Mouse (Mus musculus) right cerebral cortex, postnatal 14 days (tissue): Measurements from ENCODE around the gene Rad50.

Source experiments
- DNase-seq: peaks from one replicate; pipeline ENCODE4 v3.0.0; 2022

Rad50 gene

DNA sequence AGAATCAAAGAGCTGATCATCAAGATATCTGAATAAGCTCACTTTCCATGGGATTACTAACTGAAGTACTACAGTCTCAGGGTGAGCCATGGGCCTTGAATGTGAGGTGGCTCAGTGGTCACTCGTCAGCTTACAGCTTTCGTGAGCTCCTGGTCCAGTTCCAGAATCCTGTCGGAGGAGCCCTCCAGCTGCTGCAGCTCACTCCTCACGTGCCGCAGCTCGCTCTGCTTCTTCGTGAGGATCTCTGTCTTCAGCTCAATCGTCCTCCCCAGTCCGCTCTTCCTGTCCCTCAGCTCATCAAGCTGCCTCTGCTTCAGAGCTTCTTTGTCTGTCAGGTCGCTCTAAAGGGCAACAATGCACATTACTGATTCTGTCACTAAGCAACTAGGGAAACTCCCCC is 15.1 kb downstream of the Rad50 start:
- no peak for DNase-seq

DNA sequence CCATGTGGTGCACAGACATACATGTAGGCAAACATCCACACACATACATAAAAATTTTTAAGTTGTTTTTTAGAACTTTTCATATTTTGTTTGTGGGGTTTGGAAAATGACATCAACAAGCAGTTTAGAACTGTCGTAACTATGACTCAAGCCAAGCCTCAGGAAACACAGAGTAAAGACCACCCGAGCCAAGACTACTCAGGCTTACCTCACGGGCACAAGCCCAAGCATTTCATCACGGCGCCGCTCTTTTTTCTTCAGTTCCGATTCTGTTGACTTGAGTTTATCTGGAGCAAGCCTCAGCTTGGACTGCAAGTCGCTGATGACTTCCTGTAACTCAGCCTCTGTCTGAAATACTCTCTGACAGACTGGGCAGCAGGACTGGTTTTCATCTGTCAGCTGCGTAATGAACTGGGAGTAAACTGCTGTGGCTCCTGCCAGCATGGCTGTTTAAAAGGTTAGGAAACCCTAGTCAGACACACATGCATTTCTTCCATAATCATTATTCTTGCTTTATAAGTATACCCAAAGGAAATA is 24.1 kb downstream of the Rad50 start:
- DNase-seq: no peak

DNA sequence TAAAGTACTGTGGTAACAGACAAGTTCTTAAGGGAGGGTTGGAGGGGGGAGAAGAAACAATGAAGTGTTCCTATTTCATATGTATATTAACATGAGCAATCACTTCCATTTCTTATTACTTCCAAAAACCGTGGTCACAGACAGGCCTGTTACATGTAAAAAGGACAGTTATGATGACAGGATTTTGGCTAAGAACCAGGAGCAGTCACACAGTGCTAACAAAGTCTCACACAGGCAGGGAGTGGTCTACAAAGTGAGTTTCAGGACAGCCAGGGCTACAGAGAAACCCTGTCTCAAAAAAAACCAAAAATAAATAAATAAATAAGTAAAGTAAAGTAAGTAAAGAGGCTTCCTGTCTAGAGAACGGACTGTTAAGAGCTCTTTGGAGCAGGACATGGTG is 24.9 kb downstream of the Rad50 start:
- DNase-seq: no peak

DNA sequence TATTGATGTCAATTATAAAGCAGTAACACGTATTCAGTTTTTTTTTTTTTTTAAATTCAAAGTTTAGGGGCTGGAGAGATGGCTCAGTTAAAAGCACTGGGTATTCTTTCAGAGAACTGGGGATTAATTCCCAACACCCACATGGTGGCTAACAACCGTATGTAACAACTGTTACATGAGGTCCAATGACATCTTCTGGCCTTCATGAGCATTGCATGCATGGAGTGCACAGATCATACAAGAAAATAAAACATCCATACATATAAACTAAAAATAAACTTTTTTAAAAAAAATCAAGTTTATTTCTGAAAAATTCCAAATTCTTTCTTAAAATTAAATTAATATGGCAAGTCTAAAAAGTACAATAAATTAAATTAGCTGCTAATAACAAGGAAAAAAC is 25.4 kb downstream of the Rad50 start:
- DNase-seq: no peak

DNA sequence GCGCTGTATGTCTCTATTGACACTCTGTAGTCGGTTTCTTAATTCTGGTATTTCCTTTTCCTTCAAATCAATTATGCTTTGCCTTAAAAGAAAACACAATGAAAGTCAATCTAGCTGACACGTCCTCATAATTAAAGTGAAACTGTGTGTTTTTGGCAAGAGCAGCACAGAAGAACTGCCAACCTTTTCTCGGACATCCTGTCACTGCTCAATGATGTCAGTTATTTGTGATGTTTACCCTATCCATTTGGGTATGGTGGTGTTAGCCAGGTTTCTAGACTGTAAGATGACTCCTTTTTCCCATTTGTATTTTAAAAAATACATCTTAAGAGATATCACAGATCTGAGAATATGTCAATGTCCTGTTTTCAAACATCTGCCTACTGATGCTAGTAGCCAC is 27.0 kb downstream of the Rad50 start:
- DNase-seq: no peak

DNA sequence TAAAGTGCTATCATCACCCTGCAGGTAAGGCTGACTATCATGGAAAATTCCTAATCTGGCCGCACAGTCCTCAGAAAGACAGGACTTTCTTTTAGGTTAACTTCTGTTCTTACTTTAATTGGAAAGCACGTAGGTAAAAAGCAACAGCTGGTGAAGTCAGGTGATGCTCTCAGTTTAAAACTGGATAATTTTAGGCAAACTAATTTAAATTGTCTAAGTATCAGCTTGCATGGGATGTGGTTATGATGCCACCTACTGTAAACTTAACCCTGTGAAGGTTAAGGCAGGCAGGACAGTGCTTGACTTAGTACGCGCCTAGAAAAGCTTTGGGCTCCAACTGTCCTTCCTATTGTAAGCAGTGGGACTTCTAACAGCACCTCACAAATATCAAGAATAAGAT is 35.7 kb downstream of the Rad50 start:
- DNase-seq: no peak

DNA sequence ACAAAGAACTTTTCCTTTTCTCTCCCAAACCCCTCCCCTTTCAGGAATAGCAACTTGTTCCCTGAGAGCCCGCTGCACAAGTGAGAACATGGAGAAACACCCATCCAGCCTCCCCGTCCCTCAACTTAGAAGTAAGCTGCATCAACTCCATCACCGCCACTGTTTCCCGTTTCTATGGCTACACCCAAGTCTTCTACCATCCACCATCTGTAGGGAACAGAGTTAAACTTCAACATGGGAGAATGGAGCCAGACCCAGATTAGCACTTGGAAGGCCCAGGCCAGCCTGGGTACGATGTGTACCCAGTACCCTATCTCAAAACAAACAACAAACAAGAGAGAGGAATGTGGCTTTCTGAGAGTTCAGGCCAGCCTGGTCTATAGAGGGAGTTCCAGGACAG is 43.0 kb downstream of the Rad50 start:
- no peak for DNase-seq

DNA sequence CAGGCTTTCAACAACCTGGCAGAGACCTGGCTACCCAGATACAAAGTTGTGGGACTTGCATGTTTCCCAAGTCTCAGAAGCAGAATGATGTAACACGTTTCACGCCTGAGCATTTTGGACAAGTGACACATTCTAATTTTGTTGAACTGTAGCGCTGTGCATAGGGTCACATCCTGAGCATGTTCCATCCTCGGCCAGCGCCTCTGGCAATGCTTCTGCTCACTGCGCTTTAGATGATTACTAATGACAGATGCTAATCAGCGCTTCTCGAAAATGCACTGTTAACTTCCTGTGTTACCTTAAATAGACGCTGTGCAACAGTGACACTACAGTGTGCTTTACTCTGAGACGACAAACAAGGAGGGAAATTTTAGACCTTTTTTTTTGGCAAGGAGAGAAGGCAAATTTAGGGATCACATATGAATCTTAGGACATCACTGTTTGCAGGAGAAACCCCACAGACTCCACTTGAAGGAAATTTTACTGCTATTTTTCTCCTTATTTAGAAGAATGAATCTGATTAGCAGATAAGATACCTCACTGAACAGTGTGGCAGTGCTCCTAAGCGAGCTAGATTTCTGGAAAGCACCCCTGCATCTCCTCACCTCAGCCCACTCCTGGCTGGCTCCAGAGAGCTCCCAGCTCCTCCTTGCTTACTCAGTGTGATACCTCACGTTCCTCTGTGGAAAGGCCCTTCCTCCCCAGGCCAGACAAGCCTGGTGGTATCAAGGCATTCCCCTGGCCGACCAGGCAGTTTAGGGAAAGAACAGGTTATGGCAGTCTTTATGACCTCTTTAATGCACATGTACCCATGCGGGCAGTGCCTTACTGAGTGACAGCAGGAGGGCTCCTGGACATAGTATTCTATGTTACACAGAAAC is 44.1 kb downstream of the Rad50 start:
- peak; percentile 22 for DNase-seq

DNA sequence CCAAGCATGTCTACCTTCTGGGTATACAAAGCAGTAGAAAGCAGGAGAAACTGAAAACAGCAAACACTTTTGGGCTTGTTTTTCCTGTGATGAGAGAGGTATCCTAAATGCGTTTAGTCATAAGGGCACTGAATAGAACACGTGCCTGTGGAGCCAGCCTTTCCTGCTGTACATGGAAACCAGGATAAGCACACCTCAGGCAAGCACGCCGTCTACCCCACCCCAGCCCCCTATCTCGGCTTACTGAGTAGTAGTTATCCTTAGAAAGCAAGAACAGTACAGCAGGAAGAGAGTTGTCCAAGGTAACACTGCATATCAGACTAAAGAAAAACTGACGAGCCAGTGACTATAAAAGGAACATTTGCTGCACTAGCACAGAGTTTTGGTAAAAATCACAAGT is 49.3 kb downstream of the Rad50 start:
- no peak for DNase-seq

DNA sequence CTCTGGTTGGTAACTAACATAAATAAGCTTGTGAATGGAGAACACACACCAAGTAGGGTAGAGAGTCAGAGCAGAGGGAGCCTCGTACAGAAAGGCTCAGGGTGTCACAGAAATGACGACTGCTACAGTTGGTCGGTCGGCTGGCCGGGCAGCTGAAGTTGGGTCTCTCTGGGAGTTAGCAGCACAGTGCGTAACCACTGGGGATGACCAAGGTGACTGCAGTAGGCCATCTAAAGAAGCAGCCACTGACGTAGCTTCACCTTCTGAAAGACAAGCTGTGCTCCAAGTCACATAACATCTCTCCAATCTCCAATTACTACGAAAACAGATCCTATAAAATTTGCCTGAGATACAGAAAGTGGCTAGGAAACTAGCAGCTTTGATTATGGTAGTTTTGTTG is 49.7 kb downstream of the Rad50 start:
- DNase-seq: no peak

DNA sequence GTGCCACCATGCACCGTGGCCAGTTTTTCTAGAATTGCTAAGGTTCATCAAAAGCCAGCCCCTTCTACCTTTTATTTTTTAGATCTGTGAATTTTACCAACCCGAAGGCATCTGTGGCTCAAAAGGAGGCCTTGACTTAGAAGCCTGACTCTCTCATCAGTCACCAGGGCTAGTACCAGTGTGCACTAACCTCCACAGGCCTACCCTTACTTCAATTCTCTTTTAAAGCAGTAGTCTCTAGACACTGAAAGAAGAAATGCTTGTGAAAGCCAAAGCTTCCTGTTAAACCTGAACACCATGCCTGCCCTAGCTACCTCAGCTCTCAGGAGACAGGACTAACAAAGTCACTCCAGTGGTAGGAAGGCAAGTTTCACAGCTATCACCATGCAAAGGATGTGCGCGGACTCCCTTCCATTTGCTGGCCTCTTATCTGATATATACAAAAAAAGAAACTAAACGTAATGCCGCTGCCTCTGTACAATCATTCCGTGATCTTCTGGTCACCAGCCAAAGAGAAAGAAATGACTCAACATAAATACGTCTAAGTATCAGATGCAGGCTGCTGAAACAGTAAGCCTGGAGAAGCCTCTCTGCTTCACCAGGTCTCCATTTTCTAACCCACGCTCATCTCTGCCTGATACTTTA is 50.4 kb downstream of the Rad50 start:
- no peak for DNase-seq

DNA sequence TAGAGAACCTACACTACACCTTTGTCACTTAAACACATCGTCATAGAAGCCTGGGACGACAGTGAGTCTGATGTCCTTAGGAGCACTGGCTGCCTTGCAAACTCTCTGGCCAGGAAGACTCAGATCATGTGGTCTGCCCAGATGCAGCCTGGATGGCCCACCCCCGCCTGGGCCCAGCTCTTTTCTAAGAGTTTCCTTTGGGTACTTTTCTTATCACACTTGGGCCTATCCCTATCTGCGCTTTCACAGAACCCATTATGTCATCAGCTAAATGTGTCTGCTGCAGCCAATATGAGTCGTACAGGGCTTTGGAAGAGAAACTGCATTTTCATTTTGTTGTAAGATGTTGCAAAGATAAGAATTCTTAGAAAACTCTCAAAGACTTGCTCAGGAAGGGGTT is 52.1 kb downstream of the Rad50 start:
- DNase-seq: no peak

DNA sequence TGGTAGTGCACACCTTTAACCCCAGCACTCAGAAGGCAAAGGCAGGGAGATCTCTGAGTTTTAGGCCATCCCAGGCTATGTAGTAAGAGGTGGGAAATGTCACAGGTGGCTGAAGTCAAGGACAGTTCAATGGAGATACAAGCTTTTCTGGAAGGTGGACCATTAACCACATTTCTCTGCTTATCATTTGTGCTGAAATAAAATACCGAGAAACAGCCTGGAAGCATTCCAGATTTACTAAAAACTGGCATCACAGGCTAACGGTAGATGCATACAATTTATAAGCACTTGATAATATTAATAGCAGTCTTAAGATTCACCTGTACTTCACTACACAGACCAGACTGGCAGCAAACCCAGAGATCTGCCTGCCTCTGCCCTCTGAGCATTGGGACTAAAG is 54.7 kb downstream of the Rad50 start:
- no peak for DNase-seq

DNA sequence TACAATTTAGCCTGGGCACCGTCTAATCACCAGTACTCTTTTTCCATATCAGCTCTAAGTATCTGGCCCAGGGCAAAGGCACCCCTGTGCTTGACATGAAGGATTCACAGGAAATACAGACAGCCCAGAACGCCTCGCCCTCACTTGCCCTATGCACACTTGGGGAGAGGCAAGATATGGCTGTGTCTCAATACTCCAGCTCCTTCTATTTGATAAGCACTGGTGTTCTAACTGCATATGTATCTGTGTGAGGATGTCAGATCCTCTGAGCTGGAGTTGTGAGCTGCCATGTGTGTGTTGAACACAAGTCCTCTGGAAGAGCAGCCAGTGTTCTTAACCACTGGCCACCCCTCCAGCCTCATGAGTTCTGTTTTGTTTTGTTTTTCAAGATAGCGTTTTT is 55.7 kb downstream of the Rad50 start:
- no peak for DNase-seq

DNA sequence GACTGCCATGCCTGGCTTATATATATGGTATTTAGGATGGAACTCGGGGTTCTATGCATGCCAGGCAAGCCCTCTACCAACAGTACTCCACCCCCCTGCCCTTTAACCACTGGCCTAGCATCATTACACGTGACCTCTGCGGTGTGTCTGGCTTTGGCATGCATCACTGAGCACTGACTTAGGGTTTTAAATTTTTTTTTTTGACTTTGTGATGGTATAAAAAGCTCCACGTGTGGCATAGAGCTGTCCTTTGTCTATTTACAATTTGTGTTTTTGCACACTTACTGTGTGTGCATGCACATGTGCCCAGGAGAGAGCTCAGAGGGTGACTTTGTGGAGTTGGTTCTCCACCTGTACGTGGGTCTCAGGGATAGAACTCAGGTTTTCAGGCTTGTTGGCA is 63.1 kb downstream of the Rad50 start:
- DNase-seq: no peak

DNA sequence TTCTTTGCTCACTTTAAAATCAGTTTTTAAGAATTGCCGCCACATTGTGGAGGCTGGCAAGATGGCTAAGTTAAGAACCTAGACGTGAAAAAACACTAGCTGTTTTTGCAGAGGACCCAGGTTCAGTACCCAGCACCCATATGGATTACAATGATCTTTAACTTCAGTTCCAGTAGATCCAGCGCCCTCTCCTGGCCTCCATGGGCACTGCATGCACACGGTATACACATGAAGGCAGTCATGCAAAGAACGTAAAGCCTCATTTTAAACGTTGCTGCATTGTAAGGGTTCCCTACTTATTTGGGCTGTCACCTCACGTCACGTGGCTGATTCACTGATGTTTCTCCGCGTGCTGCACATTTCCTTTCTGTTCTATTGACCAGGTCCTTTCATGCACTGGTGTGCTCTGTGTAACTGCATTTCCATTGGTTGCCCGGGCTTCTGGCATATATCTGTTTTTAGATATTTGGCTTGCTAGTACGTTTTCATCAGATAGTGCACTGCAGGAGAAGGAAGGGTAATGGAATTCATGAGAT is 64.3 kb downstream of the Rad50 start:
- DNase-seq: no peak

DNA sequence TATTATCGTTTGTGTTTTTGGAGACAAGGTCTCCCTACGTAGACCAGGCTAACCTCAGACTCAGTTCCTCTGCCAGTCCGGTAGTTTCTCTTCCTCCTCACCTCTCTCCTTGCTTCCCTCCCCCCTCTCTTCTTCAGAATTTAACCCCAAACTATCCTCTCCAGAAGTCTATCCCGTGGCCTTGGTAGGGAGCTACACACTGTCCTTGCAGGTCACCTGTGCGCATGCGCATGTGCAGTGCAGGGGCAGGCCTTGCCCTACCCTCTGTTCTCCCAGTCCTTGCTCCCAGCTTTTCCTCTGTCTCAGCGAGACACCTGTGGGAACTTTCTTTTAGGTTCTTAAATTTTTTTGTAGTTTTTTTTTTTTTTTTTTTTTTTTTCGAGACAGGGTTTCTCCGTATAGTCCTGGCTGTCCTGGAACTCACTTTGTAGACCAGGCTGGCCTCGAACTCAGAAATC is 69.3 kb downstream of the Rad50 start:
- no peak for DNase-seq

DNA sequence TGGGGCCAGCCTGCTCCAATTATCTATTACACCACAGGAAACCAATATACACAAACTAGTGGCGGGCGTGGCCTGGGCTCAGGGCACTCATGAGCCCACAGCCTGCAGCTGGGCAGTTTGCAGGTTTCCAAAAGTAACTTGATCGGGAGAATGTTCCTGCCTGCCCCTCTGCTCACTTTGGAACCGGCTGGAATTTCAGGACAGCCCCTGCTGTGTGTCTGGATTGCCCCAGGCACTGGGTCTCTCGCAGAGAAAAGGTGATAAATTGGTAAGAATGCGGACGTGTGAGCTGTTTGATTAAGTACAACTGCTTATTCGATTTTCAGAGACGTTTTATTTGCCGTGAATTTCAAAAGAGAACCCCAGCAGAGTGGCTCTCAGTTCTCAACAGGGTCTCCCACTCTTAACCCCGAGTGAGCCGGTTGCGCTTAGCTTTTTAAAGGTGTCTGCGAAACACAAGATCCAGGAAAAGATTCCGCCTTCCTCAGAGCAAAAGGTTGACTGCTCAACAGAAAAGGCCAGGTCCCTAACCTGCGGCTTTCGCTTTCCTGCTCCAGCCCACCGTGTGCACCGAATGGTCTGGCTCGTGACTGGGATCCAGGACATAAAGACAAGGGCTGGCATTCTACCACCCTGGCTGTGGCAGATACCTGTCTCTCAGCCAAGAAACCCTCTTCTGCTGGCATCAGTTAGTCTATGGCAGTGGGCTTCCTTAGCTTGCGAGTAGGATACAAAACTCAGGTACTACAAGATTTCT is 69.9 kb downstream of the Rad50 start:
- no peak for DNase-seq

DNA sequence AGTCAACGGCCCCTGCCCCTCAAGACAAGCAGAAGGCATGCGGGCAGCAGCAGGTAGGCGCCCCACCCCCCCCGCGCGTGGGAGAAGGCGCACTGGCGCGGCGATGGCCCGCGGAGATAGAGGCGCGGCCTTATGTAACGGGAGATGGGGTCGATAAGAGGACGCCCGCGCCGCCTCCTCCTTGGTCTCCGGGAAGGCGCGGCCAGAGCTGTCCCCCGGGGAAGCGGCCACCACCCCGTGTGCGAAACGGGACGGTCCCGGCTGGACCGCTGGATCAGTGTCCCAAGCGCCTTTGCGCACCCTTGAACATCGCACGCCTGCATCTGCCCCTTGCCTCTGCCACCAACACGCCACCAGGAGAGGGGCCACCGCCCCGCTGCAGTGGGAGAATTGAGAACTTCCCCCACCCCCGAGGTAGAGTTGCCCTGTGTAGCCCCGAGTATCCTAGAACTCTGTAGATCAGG is 70.9 kb downstream of the Rad50 start:
- DNase-seq: peak; percentile 47

DNA sequence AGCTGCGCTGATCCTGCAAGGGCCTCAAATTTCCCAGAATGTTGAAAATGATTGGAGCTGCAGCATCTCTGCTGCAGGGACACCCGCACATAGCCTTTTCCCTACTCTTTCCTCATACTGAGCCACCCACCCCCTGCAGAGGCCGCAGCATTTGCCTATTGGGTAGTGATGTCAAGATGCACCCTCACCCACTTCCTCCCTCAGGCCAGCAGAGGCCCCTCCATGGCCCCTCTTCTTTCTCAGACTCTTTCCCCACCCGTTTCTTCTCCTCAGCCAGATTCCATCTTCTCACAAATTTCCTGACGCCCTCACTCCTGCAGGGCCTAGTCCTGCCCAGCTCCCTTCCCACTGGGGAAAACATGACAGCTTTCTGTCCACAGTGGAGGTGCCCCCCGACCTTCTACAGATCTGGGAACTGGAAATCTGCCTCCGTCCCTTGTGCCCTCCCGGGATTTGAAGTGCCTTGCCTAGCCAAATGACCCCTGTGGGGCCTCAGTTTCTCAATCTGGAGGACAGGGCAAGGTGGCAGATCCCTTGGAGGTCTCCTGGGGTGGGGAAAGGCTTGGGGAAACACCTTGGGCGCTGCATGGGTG is 71.4 kb downstream of the Rad50 start:
- DNase-seq: no peak

DNA sequence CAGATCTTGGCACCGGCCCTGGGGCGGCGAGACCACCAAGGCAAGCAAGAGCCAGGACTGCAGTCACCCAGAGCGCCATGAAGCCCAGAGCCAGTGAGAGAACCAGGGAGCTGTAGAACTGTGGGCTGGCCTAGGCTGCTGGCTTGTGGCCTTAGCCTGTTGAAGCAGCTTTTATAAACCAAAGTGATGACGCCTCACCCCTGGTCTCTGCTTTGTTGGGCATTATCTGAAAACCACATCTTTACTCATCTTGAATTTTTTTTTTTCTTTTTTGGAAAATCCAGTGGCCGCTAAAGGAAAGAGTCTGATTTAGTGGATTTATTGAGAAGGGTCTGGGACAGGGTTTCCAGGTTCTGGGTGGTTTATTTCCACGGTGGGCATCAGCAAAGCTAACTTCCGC is 72.6 kb downstream of the Rad50 start, which contains the start of gene Il13:
Gene Il13, minus strand, starts transcription at position 147 of the 400 bp plus-strand sequence.
- no peak for DNase-seq

DNA sequence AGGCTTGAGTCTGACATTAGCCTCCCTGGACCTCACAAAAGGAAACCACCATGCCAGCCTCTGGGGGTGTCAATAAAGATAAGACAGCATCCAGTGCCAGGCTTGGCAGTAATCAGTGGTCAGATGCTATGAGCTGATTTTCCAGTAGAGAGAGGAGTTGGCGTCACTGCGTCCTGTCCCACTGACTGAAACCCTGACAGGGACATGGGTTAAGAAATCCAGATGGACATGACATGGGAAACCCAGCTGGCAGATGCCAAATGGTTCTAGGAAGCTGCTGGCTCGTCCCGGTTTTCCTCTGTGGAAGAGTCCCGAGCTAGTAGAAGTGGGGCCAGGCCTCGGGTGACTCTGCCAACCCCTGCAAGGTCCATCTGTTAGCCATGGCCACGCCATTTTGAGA is 73.5 kb downstream of the Rad50 start:
- DNase-seq: no peak
